Mouse (Mus musculus): ENCODE measurements around the gene Agpat2. TPM values are rescaled to one million over a fixed set of nuclear protein-coding genes. Genes with fewer than 3 reads are reported as not detected.
A peak's percentile ranks its signal among the peaks of the same experiment; 100 is the strongest.

The Agpat2 gene
- polyA plus RNA-seq, 1 experiment from 2014 or later, result 10.2 TPM

DNA sequence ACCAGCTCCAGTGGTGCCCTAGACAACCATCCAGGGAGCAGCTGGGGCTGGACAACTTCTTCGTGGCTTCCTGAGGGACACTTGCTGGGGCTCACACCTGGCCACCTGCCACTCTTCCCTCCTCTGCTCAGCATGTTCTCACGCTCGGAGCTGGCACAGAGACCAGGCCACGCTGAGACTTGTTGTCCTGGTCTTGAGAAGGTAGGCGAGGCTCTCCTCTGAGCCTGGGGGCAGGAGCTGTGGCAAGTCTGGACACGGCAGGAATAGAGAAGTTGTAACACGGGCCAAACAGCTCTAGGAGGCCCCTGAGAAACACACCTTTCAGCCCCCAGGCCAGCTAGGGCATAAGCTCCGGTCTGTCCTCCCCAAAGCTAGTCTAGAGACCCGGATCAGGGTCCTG, 50.3 kb downstream of the Agpat2 start:
- WGBS, result 81% methylated on average over 9 of the region's 9 CpGs
- peaks cover 15% of the 10 kb centered on the region for H3K4me1 ChIP-seq
- no peaks in the 10 kb centered on the region for H3K36me3 ChIP-seq (replicated peaks)
- no peaks in the 10 kb centered on the region for H3K9me3 ChIP-seq
- DNase-seq (ENCODE audit: extremely low spot score, low spot score), result no peak
- H3K27ac ChIP-seq, result peak overlapping the region; percentile 8
- H3K27me3 ChIP-seq (ENCODE audit: poor library complexity, severe bottlenecking), result no peaks in the 10 kb centered on the region
- no peak overlapping the region for H3K4me3 ChIP-seq

DNA sequence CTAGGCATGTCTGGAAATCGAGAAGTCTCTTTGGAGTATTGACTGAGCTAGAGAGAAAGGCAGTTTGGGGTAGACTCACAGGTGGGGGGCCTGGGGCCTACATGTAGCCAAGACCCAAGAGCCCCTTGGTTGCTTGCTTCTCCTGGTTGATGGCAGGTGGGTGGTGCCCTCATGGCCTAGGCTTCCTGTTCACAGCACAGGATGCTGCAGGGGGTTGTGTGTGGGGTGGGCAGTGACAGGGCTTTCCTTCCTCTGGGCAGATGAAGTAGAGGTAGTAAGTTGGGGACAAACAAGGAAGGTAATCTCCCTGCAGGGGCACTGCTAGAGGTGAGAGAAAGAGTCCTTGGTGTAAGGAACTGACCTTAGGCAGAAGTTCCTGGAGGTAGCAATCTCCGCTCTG, 52.2 kb downstream of the Agpat2 start:
- no peaks in the 10 kb centered on the region for H3K9me3 ChIP-seq
- WGBS, result 93% methylated on average over 2 of the region's 2 CpGs
- H3K27ac ChIP-seq, result no peak overlapping the region
- peaks cover 26% of the 10 kb centered on the region for H3K4me1 ChIP-seq
- no peak overlapping the region for H3K4me3 ChIP-seq
- H3K27me3 ChIP-seq (ENCODE audit: poor library complexity, severe bottlenecking), result no peaks in the 10 kb centered on the region
- H3K36me3 ChIP-seq (replicated peaks), result no peaks in the 10 kb centered on the region
- DNase-seq (ENCODE audit: extremely low spot score, low spot score), result no peak

DNA sequence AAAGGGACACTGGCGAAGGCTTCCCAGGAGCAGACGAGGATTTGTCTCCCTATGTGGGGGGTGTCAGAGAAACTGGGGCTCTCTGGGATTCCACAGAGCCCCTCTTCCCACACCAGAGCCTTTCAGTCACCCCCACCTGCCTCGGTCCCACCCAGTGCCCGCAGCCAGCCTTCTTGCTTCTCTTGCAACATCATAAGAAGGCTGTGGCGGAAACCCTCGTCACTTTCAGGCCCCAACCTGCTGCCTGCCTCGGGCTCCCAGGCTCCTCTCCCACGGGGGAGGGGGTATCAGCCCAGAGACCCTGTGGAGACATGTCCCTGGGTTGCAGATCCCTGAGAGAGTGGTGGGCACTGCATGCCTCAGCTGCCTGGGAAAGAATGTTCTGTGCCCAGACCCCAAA, 52.8 kb downstream of the Agpat2 start:
- Histone ChIP-seq H3K4me3 (no peak overlapping the region), H3K4me1 (peaks cover 20% of the 10 kb centered on the region), H3K27ac (peak overlapping the region; percentile 16; the same call in 1 of the 2 replicates), H3K27me3 (ENCODE audit: poor library complexity, severe bottlenecking) (no peaks in the 10 kb centered on the region), H3K36me3 (replicated peaks) (no peaks in the 10 kb centered on the region), H3K9me3 (no peaks in the 10 kb centered on the region)
- 80% methylated on average over 8 of the region's 8 CpGs for WGBS
- no peak for DNase-seq (ENCODE audit: extremely low spot score, low spot score)

DNA sequence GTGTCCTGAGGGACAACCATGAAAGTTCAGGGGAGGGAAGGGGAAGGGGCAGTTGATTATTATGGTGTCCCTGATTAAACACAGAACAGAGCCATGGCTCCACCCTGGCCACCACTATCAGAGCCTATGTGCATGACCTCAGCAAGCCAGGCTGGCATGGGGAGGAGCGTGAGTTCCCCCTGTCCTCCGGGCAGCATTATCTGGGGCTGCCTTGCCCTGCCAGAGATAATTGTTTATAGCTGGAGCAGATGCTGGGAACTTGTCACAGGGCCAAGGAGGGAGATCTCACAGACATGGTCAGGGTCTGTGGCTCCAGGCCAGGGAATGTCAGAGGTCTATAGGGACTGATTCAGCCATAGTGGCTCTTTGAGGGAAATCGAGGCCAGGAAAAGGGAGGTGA, 53.4 kb downstream of the Agpat2 start:
- Histone ChIP-seq H3K27ac (no peak overlapping the region), H3K4me1 (peaks cover 20% of the 10 kb centered on the region), H3K36me3 (replicated peaks) (no peaks in the 10 kb centered on the region), H3K4me3 (no peak overlapping the region), H3K9me3 (no peaks in the 10 kb centered on the region), H3K27me3 (ENCODE audit: poor library complexity, severe bottlenecking) (no peaks in the 10 kb centered on the region)
- WGBS, result 97% methylated on average over 3 of the region's 3 CpGs
- DNase-seq (ENCODE audit: extremely low spot score, low spot score), result no peak

DNA sequence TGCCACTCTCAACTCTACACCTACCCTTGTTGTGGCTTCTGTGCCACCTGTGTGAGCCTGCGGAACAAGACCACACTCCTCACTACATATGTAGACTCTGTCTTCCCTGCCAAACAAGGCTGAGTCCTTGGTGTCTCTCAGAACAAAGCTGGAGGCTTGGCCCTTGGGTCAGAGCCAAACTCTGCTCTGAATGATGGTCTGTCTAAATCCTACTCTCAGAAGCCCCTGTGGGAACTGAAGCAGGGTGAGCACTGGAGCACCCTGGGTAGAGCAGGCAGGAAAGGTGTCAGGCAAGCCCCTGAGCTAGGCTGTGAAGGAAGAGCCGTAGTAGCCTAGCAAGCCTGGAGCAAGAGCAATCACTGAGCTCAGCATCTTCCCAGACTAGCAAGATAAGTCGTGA, 54.0 kb downstream of the Agpat2 start:
- Histone ChIP-seq H3K9me3 (no peaks in the 10 kb centered on the region), H3K27me3 (ENCODE audit: poor library complexity, severe bottlenecking) (no peaks in the 10 kb centered on the region), H3K4me1 (peaks cover 20% of the 10 kb centered on the region), H3K36me3 (replicated peaks) (no peaks in the 10 kb centered on the region), H3K4me3 (no peak overlapping the region), H3K27ac (no peak overlapping the region)
- no peak for DNase-seq (ENCODE audit: extremely low spot score, low spot score)
- 84% methylated on average over 3 of the region's 3 CpGs for WGBS

DNA sequence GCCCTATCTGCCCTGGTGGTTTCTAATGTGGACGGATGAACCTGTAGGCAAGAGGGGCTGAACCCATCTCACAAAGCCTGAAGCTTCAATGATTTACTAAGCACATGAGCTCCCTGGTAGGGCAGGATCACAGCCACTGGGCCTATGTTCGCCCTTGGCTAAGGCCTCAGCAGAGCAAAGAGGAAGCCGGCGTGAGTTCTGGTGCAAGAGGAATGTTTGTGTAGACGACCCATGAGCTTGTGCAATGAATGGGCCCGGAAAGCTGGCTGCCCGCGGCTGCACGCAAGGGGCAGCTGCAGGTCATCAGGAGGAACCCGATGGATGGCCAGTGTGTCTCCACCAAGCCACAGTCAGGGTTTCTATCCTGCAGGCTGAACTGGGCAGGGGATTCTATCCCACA, 54.4 kb downstream of the Agpat2 start:
- 84% methylated on average over 10 of the region's 10 CpGs for WGBS
- no peak overlapping the region for H3K4me3 ChIP-seq
- H3K27me3 ChIP-seq (ENCODE audit: poor library complexity, severe bottlenecking), result no peaks in the 10 kb centered on the region
- no peak for DNase-seq (ENCODE audit: extremely low spot score, low spot score)
- H3K36me3 ChIP-seq (replicated peaks), result no peaks in the 10 kb centered on the region
- H3K9me3 ChIP-seq, result no peaks in the 10 kb centered on the region
- H3K27ac ChIP-seq, result no peak overlapping the region
- peaks cover 20% of the 10 kb centered on the region for H3K4me1 ChIP-seq

DNA sequence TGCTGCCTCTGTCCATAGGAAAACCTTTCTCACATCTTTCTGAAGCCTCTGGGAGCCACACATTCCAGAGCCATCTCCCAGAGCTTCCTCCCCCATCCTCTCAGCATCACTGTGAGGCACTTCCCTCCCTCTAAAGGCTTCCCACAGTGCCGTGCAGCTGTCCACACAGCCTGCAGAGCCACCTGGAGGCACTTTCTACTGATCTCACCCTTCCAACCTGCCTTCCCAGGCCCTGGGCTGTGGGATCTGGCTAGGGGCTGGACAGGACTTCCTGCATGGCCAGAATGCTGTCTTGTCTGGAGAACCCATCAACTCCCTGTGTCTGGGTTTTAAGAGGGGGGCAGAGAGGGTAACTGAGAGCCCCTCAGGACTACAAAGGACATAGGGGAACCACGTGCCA, 56.7 kb downstream of the Agpat2 start:
- DNase-seq (ENCODE audit: extremely low spot score, low spot score), result no peak

DNA sequence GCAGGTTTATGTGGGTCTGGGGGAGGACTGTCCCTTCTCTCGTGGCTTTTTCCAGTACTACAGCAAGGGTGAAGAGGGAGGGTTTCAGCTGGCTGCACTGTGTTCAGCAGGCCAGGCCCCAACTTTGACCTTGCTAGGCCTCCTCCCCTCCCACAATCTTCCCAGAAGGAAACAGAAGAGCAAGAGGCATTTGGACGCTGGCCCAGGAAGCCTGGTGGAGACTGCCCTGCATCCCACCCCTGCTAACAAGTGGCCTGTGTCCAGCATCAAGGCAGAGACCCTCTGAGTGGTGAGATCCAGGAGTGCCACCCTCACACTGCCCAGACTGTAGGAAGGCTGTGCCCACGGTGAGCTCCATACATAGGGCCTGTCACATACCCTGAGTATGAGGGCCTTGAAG, 60.0 kb downstream of the Agpat2 start:
- 77% methylated on average over 3 of the region's 3 CpGs for WGBS

More for the DNA sequence above, 56.7 kb downstream of the Agpat2 start:
- no peaks in the 10 kb centered on the region for H3K27me3 ChIP-seq (ENCODE audit: poor library complexity, severe bottlenecking)
- peak overlapping the region; percentile 60 for H3K27ac ChIP-seq
- H3K4me3 ChIP-seq, result no peak overlapping the region
- 32% methylated on average over 2 of the region's 2 CpGs for WGBS
- no peaks in the 10 kb centered on the region for H3K9me3 ChIP-seq
- H3K36me3 ChIP-seq (replicated peaks), result no peaks in the 10 kb centered on the region
- peaks cover 22% of the 10 kb centered on the region for H3K4me1 ChIP-seq

DNA sequence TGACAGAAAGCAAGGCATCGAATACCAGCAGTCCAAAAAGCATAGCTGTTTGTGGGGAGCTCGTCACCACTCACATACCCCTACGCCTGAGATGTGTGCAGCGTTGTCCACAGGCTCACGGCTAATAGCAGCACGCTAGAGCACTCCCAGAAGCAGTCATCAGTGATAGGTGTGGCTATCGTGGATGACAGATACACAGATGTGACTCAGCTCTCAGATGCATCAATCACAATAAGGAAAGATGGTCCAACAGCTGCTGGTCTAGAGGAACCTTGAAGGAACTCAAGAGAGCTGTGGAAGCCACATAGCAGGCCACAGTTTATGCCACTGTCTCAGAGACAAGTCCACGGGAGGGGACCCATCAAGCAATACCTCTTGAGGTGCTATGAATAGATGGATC, 60.4 kb downstream of the Agpat2 start:
- H3K27ac ChIP-seq, result no peak overlapping the region
- H3K4me1 ChIP-seq, result peaks cover 51% of the 10 kb centered on the region
- 91% methylated on average over 8 of the region's 8 CpGs for WGBS
- H3K27me3 ChIP-seq (ENCODE audit: poor library complexity, severe bottlenecking), result peaks cover 18% of the 10 kb centered on the region; the same call in 1 of the 2 replicates
- H3K36me3 ChIP-seq (replicated peaks), result no peaks in the 10 kb centered on the region
- no peak for DNase-seq (ENCODE audit: extremely low spot score, low spot score)
- no peak overlapping the region for H3K4me3 ChIP-seq
- no peaks in the 10 kb centered on the region for H3K9me3 ChIP-seq

More for the DNA sequence above, 60.0 kb downstream of the Agpat2 start:
- Histone ChIP-seq H3K27ac (no peak overlapping the region), H3K4me1 (peaks cover 48% of the 10 kb centered on the region), H3K36me3 (replicated peaks) (no peaks in the 10 kb centered on the region), H3K4me3 (no peak overlapping the region), H3K27me3 (ENCODE audit: poor library complexity, severe bottlenecking) (peaks cover 15% of the 10 kb centered on the region; the same call in 1 of the 2 replicates), H3K9me3 (no peaks in the 10 kb centered on the region)
- no peak for DNase-seq (ENCODE audit: extremely low spot score, low spot score)

DNA sequence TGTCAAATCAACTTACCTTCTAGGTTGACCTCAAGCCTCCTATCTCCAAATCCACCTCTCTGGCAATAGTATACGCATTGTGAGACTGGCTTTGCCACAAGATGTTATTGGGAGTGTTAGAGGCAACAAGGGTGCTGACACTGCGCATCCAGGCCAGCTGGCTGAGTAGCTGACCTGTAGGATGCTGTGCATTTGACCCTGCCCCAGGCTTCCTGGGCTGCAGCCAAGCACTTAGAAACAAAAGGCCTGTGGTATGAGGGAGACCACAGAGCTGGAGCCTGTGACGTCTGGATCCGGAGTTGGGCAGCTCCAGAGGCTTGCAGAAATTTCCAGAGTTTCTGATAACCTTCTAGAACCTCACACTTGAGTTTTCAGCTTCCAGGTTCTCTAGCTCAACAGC, 61.1 kb downstream of the Agpat2 start:
- H3K4me1 ChIP-seq, result peaks cover 55% of the 10 kb centered on the region
- H3K4me3 ChIP-seq, result no peak overlapping the region
- H3K27me3 ChIP-seq (ENCODE audit: poor library complexity, severe bottlenecking), result peaks cover 20% of the 10 kb centered on the region; the same call in 1 of the 2 replicates
- no peaks in the 10 kb centered on the region for H3K36me3 ChIP-seq (replicated peaks)
- DNase-seq (ENCODE audit: extremely low spot score, low spot score), result no peak
- H3K27ac ChIP-seq, result 0 out of 2 replicates have a peak overlapping the region, but pooled peaks have one; percentile 48
- 76% methylated on average over 4 of the region's 4 CpGs for WGBS
- H3K9me3 ChIP-seq, result no peaks in the 10 kb centered on the region

MicroRNAs encoded within 50 kb of the gene (microRNA counts, 519-probe panel; counts per million panel counts)
- 8,151 counts per million, percentile 98 among the panel's probes with 10 or more counts for microRNA mmu-miR-126-3p
- microRNA mmu-miR-126-5p, result 4,167 counts per million, percentile 77 among the panel's probes with 10 or more counts

Small RNAs within 50 kb of the gene (microRNA-seq; reads per million reads assigned to microRNA genes)
- 2.1 reads per million for gene Mir126a
- not detected for gene Mir126b

Other genes starting within 250 kb of the Agpat2 start
- gene Card9, start 243.5 kb downstream of the Agpat2 start, polyA plus RNA-seq (2016; fragmentation: Nextera tagmentation; extraction: Ambion mirVana), result 1.00 and 1.2 TPM in 2 replicates
- gene Snapc4, start 223.8 kb downstream of the Agpat2 start, polyA plus RNA-seq (2016; fragmentation: Nextera tagmentation; extraction: Ambion mirVana), result 37.8 and 38.9 TPM in 2 replicates
- 127 and 128 TPM in 2 replicates for gene Entr1, start 215.1 kb downstream of the Agpat2 start, polyA plus RNA-seq (2016; fragmentation: Nextera tagmentation; extraction: Ambion mirVana)
- 151 and 156 TPM in 2 replicates for gene Pmpca, start 215.1 kb downstream of the Agpat2 start, polyA plus RNA-seq (2016; fragmentation: Nextera tagmentation; extraction: Ambion mirVana)
- 24.6 and 25.5 TPM in 2 replicates for gene Inpp5e, start 195.2 kb downstream of the Agpat2 start, polyA plus RNA-seq (2016; fragmentation: Nextera tagmentation; extraction: Ambion mirVana)
- 27.0 and 29.8 TPM in 2 replicates for gene Sec16a, start 159.2 kb downstream of the Agpat2 start, polyA plus RNA-seq (2016; fragmentation: Nextera tagmentation; extraction: Ambion mirVana)
- 25.4 and 26.7 TPM in 2 replicates for gene Notch1, start 87.8 kb downstream of the Agpat2 start, polyA plus RNA-seq (2016; fragmentation: Nextera tagmentation; extraction: Ambion mirVana)
- 89.9 and 96.4 TPM in 2 replicates for gene Egfl7, start 24.4 kb downstream of the Agpat2 start, polyA plus RNA-seq (2016; fragmentation: Nextera tagmentation; extraction: Ambion mirVana)
- gene Gm20532, start 17.8 kb downstream of the Agpat2 start, polyA plus RNA-seq (2016; fragmentation: Nextera tagmentation; extraction: Ambion mirVana), result not detected in 2 replicates
- gene Fam69b, start 24.0 kb upstream of the Agpat2 start, polyA plus RNA-seq (2016; fragmentation: Nextera tagmentation; extraction: Ambion mirVana), result 44.1 and 49.4 TPM in 2 replicates
- not detected in 2 replicates for gene Lcn4, start 66.9 kb upstream of the Agpat2 start, polyA plus RNA-seq (2016; fragmentation: Nextera tagmentation; extraction: Ambion mirVana)

All from forebrain, embryonic 10.5 days (tissue).